Mouse (Mus musculus) CH12.LX (cell line): ENCODE measurements around the gene Plcg1. TPM values are rescaled to one million over a fixed set of nuclear protein-coding genes. Genes with fewer than 3 reads are reported as not detected.

Experiments
- DNase-seq: peaks from one replicate; pipeline ENCODE4 v3.0.0-alpha.2; 2013; ENCODE audit errors: extremely low read depth
- H3K27ac ChIP-seq: 2 replicates; pipeline ENCODE4 v1.5.1; 2012; ENCODE audit warnings: low read depth, mild to moderate bottlenecking, control low read depth, moderate library complexity; ENCODE audit not compliant: insufficient read depth
- H3K27me3 ChIP-seq: replicated peaks from 2 replicates; pipeline ENCODE3; 2012; ENCODE audit warnings: inconsistent platforms
- H3K36me3 ChIP-seq, 2 experiments: replicated peaks in 1 of 2; 2 replicates each; pipeline versions ENCODE3 to v1.6.1; 2012; ENCODE audit warnings: inconsistent platforms in 1 of 2, low read length in 1 of 2, mild to moderate bottlenecking in 1 of 2, mixed read lengths in 1 of 2, moderate library complexity in 1 of 2; ENCODE audit not compliant: control insufficient read depth in 1 of 2, insufficient read depth in 1 of 2
- H3K4me1 ChIP-seq, 2 experiments: 2 replicates each; pipeline ENCODE4 v1.6.1; 2012; ENCODE audit warnings: inconsistent platforms in 1 of 2, moderate library complexity in 1 of 2; ENCODE audit not compliant: insufficient read depth in 2 of 2, control insufficient read depth in 1 of 2
- H3K4me2 ChIP-seq: 2 replicates; pipeline ENCODE4 v1.6.1; 2012; ENCODE audit warnings: low read depth, mild to moderate bottlenecking, control low read depth; ENCODE audit not compliant: poor library complexity, insufficient read depth, severe bottlenecking
- H3K4me3 ChIP-seq, 3 experiments: fragments of 150-350 bp in 1 of 3; sonication (generic) in 1 of 3; replicated peaks in 1 of 3; 2 replicates each; pipeline versions ENCODE3 to v1.5.1; 2011 to 2012; ENCODE audit warnings: low read depth in 2 of 3, low read length in 2 of 3, mild to moderate bottlenecking in 2 of 3, moderate library complexity in 2 of 3, control low read depth in 1 of 3, improper control_type of control experiment in 1 of 3, inconsistent platforms in 1 of 3, mixed read lengths in 1 of 3; ENCODE audit not compliant: poor library complexity in 1 of 3
- H3K79me2 ChIP-seq: replicated peaks from 2 replicates; pipeline ENCODE4 v1.6.1; 2012; ENCODE audit warnings: mild to moderate bottlenecking, moderate library complexity; ENCODE audit not compliant: control insufficient read depth, poor library complexity, insufficient read depth, severe bottlenecking; ENCODE audit errors: extremely low read depth
- H3K9ac ChIP-seq: 2 replicates; pipeline ENCODE4 v1.6.1; 2012; ENCODE audit warnings: low read depth, mild to moderate bottlenecking, control low read depth, moderate library complexity; ENCODE audit not compliant: insufficient read depth
- H3K9me3 ChIP-seq: replicated peaks from 2 replicates; pipeline ENCODE3; 2012; ENCODE audit warnings: low read length, inconsistent platforms, mixed read lengths
- BHLHE40 ChIP-seq: IDR thresholded peaks from 2 replicates; pipeline ENCODE4 v1.6.1; 2011; ENCODE audit warnings: mild to moderate bottlenecking, low read depth, low read length, improper control_type of control experiment
- CHD2 ChIP-seq: IDR thresholded peaks from 2 replicates; pipeline ENCODE4 v1.6.1; 2011; ENCODE audit warnings: low read length, improper control_type of control experiment
- E2F4 ChIP-seq: IDR thresholded peaks from 2 replicates; pipeline ENCODE4 v1.6.1; 2011; ENCODE audit warnings: low read depth, low read length, improper control_type of control experiment; ENCODE audit not compliant: insufficient replicate concordance
- ELF1 ChIP-seq: IDR thresholded peaks from 2 replicates; pipeline ENCODE4 v1.6.1; 2014; ENCODE audit warnings: low read depth, mild to moderate bottlenecking, inconsistent platforms, low read length, improper control_type of control experiment
- EP300 ChIP-seq: IDR thresholded peaks from 2 replicates; pipeline ENCODE4 v1.6.1; 2011; ENCODE audit warnings: low read length, improper control_type of control experiment
- ETS1 ChIP-seq: conservative IDR thresholded peaks from 2 replicates; pipeline ENCODE4 v1.6.1; 2012; ENCODE audit warnings: low read depth, mild to moderate bottlenecking, inconsistent platforms, low read length, improper control_type of control experiment, moderate library complexity
- GABPA ChIP-seq: IDR thresholded peaks from 2 replicates; pipeline ENCODE4 v1.6.1; 2012; ENCODE audit warnings: low read depth, low read length, improper control_type of control experiment, inconsistent platforms; ENCODE audit not compliant: insufficient replicate concordance
- HCFC1 ChIP-seq: IDR thresholded peaks from 2 replicates; pipeline ENCODE4 v1.6.1; 2012; ENCODE audit warnings: low read depth, mild to moderate bottlenecking, inconsistent platforms, low read length, improper control_type of control experiment
- IRF4 ChIP-seq: IDR thresholded peaks from 2 replicates; pipeline ENCODE4 v1.6.1; 2014; ENCODE audit warnings: low read depth, mild to moderate bottlenecking, inconsistent platforms, low read length, improper control_type of control experiment
- KAT2A ChIP-seq: IDR thresholded peaks from 2 replicates; pipeline ENCODE4 v1.6.1; 2012; ENCODE audit warnings: low read length, improper control_type of control experiment, inconsistent platforms; ENCODE audit not compliant: insufficient replicate concordance
- MAFK ChIP-seq: IDR thresholded peaks from 2 replicates; pipeline ENCODE4 v1.6.1; 2011; ENCODE audit warnings: low read length, improper control_type of control experiment; ENCODE audit not compliant: insufficient replicate concordance
- MAX ChIP-seq: IDR thresholded peaks from 2 replicates; pipeline ENCODE4 v1.6.1; 2011; ENCODE audit warnings: low read length, improper control_type of control experiment
- MEF2A ChIP-seq: IDR thresholded peaks from 2 replicates; pipeline ENCODE4 v1.6.1; 2014; ENCODE audit warnings: low read depth, mild to moderate bottlenecking, inconsistent platforms, low read length, improper control_type of control experiment, borderline replicate concordance
- MXI1 ChIP-seq: IDR thresholded peaks from 2 replicates; pipeline ENCODE4 v1.6.1; 2011; ENCODE audit warnings: mild to moderate bottlenecking, low read depth, low read length, improper control_type of control experiment
- NELFE ChIP-seq: IDR thresholded peaks from 2 replicates; pipeline ENCODE4 v1.6.1; 2011; ENCODE audit warnings: low read depth, low read length, improper control_type of control experiment
- PAX5 ChIP-seq: IDR thresholded peaks from 2 replicates; pipeline ENCODE4 v1.6.1; 2012; ENCODE audit warnings: low read length, inconsistent platforms, mixed read lengths
- POLR2A ChIP-seq: IDR thresholded peaks from 2 replicates; pipeline ENCODE4 v1.6.1; 2011; ENCODE audit warnings: low read depth, mild to moderate bottlenecking, improper control_type of control experiment, low read length
- POLR2AphosphoS2 ChIP-seq: IDR thresholded peaks from 2 replicates; pipeline ENCODE4 v1.6.1; 2011; ENCODE audit warnings: low read depth, low read length, improper control_type of control experiment
- RCOR1 ChIP-seq: conservative IDR thresholded peaks from 2 replicates; pipeline ENCODE4 v1.6.1; 2012; ENCODE audit warnings: low read depth, mild to moderate bottlenecking, inconsistent platforms, low read length, improper control_type of control experiment
- SIN3A ChIP-seq: IDR thresholded peaks from 2 replicates; pipeline ENCODE4 v1.6.1; 2012; ENCODE audit warnings: low read length, improper control_type of control experiment, inconsistent platforms
- SMC3 ChIP-seq: IDR thresholded peaks from 2 replicates; pipeline ENCODE4 v1.6.1; 2011; ENCODE audit warnings: low read depth, low read length, improper control_type of control experiment
- TBP ChIP-seq: conservative IDR thresholded peaks from 2 replicates; pipeline ENCODE4 v1.6.1; 2011; ENCODE audit warnings: low read depth, low read length, improper control_type of control experiment
- TCF12 ChIP-seq: IDR thresholded peaks from 2 replicates; pipeline ENCODE4 v1.6.1; 2014; ENCODE audit warnings: low read depth, mild to moderate bottlenecking, inconsistent platforms, low read length, improper control_type of control experiment
- ZKSCAN1 ChIP-seq: IDR thresholded peaks from 2 replicates; pipeline ENCODE4 v1.6.1; 2012; ENCODE audit warnings: low read depth, inconsistent platforms, low read length, improper control_type of control experiment, borderline replicate concordance
- ZMIZ1 ChIP-seq: IDR thresholded peaks from 2 replicates; pipeline ENCODE4 v1.6.1; 2012; ENCODE audit warnings: low read depth, mild to moderate bottlenecking, inconsistent platforms, low read length, improper control_type of control experiment
- dilution Hi-C: fragments of 300-500 bp; cut with MboI; formaldehyde crosslinking; loops from 2 replicates; pipeline ENCODE4 v1.14.3; 2020; ENCODE audit warnings: low sequenced_read_pairs; ENCODE audit not compliant: extremely low pct_unique_long_range_greater_than_20kb, extremely low pct_ligation_motif_present
- in situ Hi-C: fragments of 300-500 bp; cut with MboI; formaldehyde crosslinking; loops from 3 replicates; pipeline ENCODE4 v1.14.3; 2019; ENCODE audit warnings: low sequenced_read_pairs, low pct_ligation_motif_present, low pct_unique_long_range_greater_than_20kb, mixed read lengths
- polyA plus RNA-seq: library from polyadenylated mRNA; unstranded; fragments of >175 nt; gene quantifications from 2 replicates; pipeline ENCODE4 v1.2.1, GENCODE M21; 2012; ENCODE audit warnings: low read depth; ENCODE audit not compliant: insufficient read length
- total RNA-seq, 2 experiments: library from RNA; depleted of rRNA; stranded (reverse); fragments of 300-350 nt in 1 of 2; fragments of >200 nt in 1 of 2; gene quantifications; 2 replicates each; pipeline ENCODE4 v1.2.3; 2012 to 2014

The Plcg1 gene
- total and polyA plus RNA-seq, 3 experiments = 15.5 to 28.1 (median 17.6) TPM

DNA sequence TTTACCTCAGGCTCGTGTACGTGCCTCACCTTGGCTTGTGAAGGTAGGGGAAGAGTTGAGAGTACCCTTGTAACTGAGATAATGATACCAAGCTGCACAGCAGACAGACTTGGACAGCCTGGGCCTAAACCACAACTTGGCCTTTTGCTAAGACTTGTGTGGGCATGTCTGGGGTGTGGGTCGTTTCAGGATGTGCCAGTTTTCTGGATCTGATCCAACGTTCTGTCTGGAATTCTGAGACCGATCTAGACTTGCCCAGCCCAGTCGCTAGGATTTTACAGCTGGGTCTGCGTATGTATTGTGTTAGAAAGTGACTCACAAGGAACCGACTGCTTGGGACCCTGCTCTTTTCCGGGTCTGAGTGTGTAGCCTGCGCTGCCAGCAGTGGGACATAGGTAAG is 16.0 kb downstream of the Plcg1 start:
- Histone ChIP-seq H3K27me3 (no peaks in the 10 kb centered on the region), H3K4me2 (no peak overlapping the region), H3K4me1 (peaks cover 7 to 43% of the 10 kb centered on the region in 2 experiments), H3K27ac (no peak overlapping the region), H3K9me3 (peaks cover 2% of the 10 kb centered on the region), H3K9ac (no peak overlapping the region), H3K4me3 (no peak overlapping the region)
- DNase-seq = no peak
- TF ChIP-seq ZKSCAN1 (no peak), SMC3 (no peak), RCOR1 (no peak), MEF2A (no peak), KAT2A (no peak), NELFE (no peak)
- TF ChIP-seq, all 38 proteins: peak for 0
- Histone ChIP-seq H3K36me3 (peaks cover 21 to 70% of the 10 kb centered on the region in 2 experiments), H3K79me2 (no peaks in the 10 kb centered on the region)
- dilution Hi-C loops (no loop called here), in situ Hi-C loops (no loop called here)

- Histone ChIP-seq H3K4me3 (peak overlapping the region in 1 of 3 experiments; percentile 30), H3K27ac (peak overlapping the region; percentile 12; the same call in 1 of the 2 replicates), H3K4me1 (peaks cover 17 to 29% of the 10 kb centered on the region in 2 experiments), H3K27me3 (no peaks in the 10 kb centered on the region), H3K4me2 (no peak overlapping the region), H3K9ac (no peak overlapping the region), H3K79me2 (no peaks in the 10 kb centered on the region), H3K9me3 (no peaks in the 10 kb centered on the region)
- peak; percentile 68 for DNase-seq
- in situ Hi-C loops = no loop called here
- TF ChIP-seq CHD2 (no peak), ETS1 (peak; percentile 73), MAFK (no peak), GABPA (no peak), TCF12 (peak; percentile 67; the same call in 1 of the 2 replicates), POLR2AphosphoS2 (no peak), SIN3A (peak; percentile 47), MXI1 (0 out of 2 replicates have a peak, but pooled peaks have one; percentile 39), TBP (0 out of 2 replicates have a peak, but pooled peaks have one; percentile 20), POLR2A (no peak), BHLHE40 (peak; percentile 58; the same call in 1 of the 2 replicates), ELF1 (peak; percentile 57), PAX5 (0 out of 2 replicates have a peak, but pooled peaks have one; percentile 50), EP300 (peak; percentile 68), RCOR1 (0 out of 2 replicates have a peak, but pooled peaks have one; percentile 20), ZMIZ1 (no peak; the same call in 1 of the 2 replicates), E2F4 (no peak), MAX (peak; percentile 46; the same call in 1 of the 2 replicates), NELFE (no peak), HCFC1 (peak; percentile 32; the same call in 1 of the 2 replicates), IRF4 (peak; percentile 54), MEF2A (peak; percentile 43; the same call in 1 of the 2 replicates)
- TF ChIP-seq, all 38 proteins: peak for 14
- peaks cover 60 to 91% of the 10 kb centered on the region in 2 experiments for H3K36me3 ChIP-seq
- dilution Hi-C loops = no loop called here
Observed at GRCm38 (mm10) chr2:160756583-160757203, 25.6 kb downstream of the Plcg1 start.
